Mouse (Mus musculus) liver, embryonic 13.5 days (tissue): Measurements from ENCODE around the gene Cpne4. TPM values are rescaled to one million over a fixed set of nuclear protein-coding genes. Genes with fewer than 3 reads are reported as not detected.
A peak's percentile ranks its signal among the peaks of the same experiment; 100 is the strongest.

ENCODE experiments used
- ATAC-seq: fragments of 200-750 bp; cut with Nextera tagmentation; 2 replicates; pipeline ENCODE4 v1.8.0; 2017; ENCODE audit warnings: low read depth, mild to moderate bottlenecking, moderate number of reproducible peaks, moderate library complexity
- DNase-seq: peaks from one replicate; pipeline ENCODE4 v3.0.0; 2022
- H3K27ac ChIP-seq: fragments of 300-500 bp; sonication (generic); 2 replicates; pipeline ENCODE4 v1.5.1; 2015; ENCODE audit warnings: moderate library complexity, mild to moderate bottlenecking, inconsistent platforms
- H3K27me3 ChIP-seq: fragments of 300-500 bp; sonication (generic); 2 replicates; pipeline ENCODE4 v1.6.1; 2015; ENCODE audit warnings: mild to moderate bottlenecking, inconsistent platforms
- H3K36me3 ChIP-seq: fragments of 300-500 bp; sonication (generic); 2 replicates; pipeline ENCODE4 v1.6.1; 2015; ENCODE audit warnings: mild to moderate bottlenecking, inconsistent platforms
- H3K4me1 ChIP-seq: fragments of 300-500 bp; sonication (generic); replicated peaks from 2 replicates; pipeline ENCODE4 v1.6.1; 2015; ENCODE audit warnings: inconsistent platforms
- H3K4me2 ChIP-seq: fragments of 300-500 bp; sonication (generic); 2 replicates; pipeline ENCODE4 v1.6.1; 2015; ENCODE audit warnings: inconsistent platforms, mild to moderate bottlenecking, moderate library complexity
- H3K4me3 ChIP-seq: fragments of 300-500 bp; sonication (generic); replicated peaks from 2 replicates; pipeline ENCODE4 v1.5.1; 2015; ENCODE audit warnings: mild to moderate bottlenecking, inconsistent platforms
- H3K9ac ChIP-seq: fragments of 300-500 bp; sonication (generic); 2 replicates; pipeline ENCODE4 v1.6.1; 2015; ENCODE audit warnings: mild to moderate bottlenecking, inconsistent platforms
- H3K9me3 ChIP-seq: fragments of 300-500 bp; sonication (generic); replicated peaks from 2 replicates; pipeline ENCODE4 v1.6.1; 2016; ENCODE audit warnings: inconsistent platforms
- WGBS: fragments of 180-500 bp; shearing (Covaris S2); methylation state at CpG from one replicate; pipeline ENCODE4 v1.1.7; 2015; ENCODE audit not compliant: insufficient replicate concordance; 5-methylcytosine and 5-hydroxymethylcytosine counted together
- polyA plus RNA-seq: library from polyadenylated mRNA; unstranded; fragments of >200 nt; fragmentation: Nextera tagmentation; extraction: Ambion mirVana; gene quantifications from 2 replicates; pipeline ENCODE4 v1.2.1, GENCODE M21; 2015

Gene Cpne4
- polyA plus RNA-seq, 1 experiment from 2014 or later: 0.12 TPM

GRCm38 (mm10) chr9:105048351-105048750 is 501.3 kb downstream of the Cpne4 start:
- Histone ChIP-seq H3K9me3 (no peaks in the 10 kb centered on the region), H3K4me2 (no peak overlapping the region), H3K9ac (no peak overlapping the region), H3K4me3 (no peak overlapping the region), H3K36me3 (no peaks in the 10 kb centered on the region), H3K27ac (no peak overlapping the region), H3K4me1 (no peaks in the 10 kb centered on the region), H3K27me3 (no peaks in the 10 kb centered on the region)
- ATAC-seq (no peak), DNase-seq (no peak)
- 63% methylated on average over 10 of the region's 10 CpGs for WGBS

- DNase-seq: no peak
- H3K4me3 ChIP-seq: no peak overlapping the region
- H3K9me3 ChIP-seq: no peaks in the 10 kb centered on the region
- 27% methylated on average over 2 of the region's 2 CpGs for WGBS
- ATAC-seq: no peak
- H3K4me1 ChIP-seq: peaks cover 11% of the 10 kb centered on the region
- H3K27ac ChIP-seq: no peak overlapping the region
- no peak overlapping the region for H3K9ac ChIP-seq
- no peak overlapping the region for H3K4me2 ChIP-seq
- H3K36me3 ChIP-seq: peaks cover under 1% of the 10 kb centered on the region; the same call in 1 of the 2 replicates
- no peaks in the 10 kb centered on the region for H3K27me3 ChIP-seq
Observed at GRCm38 (mm10) chr9:105049636-105050035, 502.6 kb downstream of the Cpne4 start.

- no peaks in the 10 kb centered on the region for H3K9me3 ChIP-seq
- peaks cover 5% of the 10 kb centered on the region; the same call in 1 of the 2 replicates for H3K36me3 ChIP-seq
- WGBS: 45% methylated on average over 2 of the region's 2 CpGs
- no peaks in the 10 kb centered on the region for H3K27me3 ChIP-seq
- DNase-seq: no peak
- H3K4me1 ChIP-seq: peaks cover 11% of the 10 kb centered on the region
- no peak overlapping the region for H3K4me2 ChIP-seq
- no peak overlapping the region for H3K9ac ChIP-seq
- H3K27ac ChIP-seq: no peak overlapping the region
- no peak for ATAC-seq
- no peak overlapping the region for H3K4me3 ChIP-seq
Observed at GRCm38 (mm10) chr9:105050257-105050656, 503.2 kb downstream of the Cpne4 start.

- WGBS: under 1% methylated on average over 31 of the region's 31 CpGs
Observed at GRCm38 (mm10) chr9:105053147-105053557, 506.1 kb downstream of the Cpne4 start, which contains the start of gene Mrpl3. TSS of gene Mrpl3 (plus strand) at chr9:105053239.

GRCm38 (mm10) chr9:105053812-105054211 is 506.7 kb downstream of the Cpne4 start:
- H3K4me1 ChIP-seq: peaks cover 11% of the 10 kb centered on the region
- H3K36me3 ChIP-seq: peaks cover 37% of the 10 kb centered on the region
- peak overlapping the region; percentile 94 for H3K4me3 ChIP-seq
- H3K9ac ChIP-seq: peak overlapping the region; percentile 93
- H3K27me3 ChIP-seq: no peaks in the 10 kb centered on the region
- 15% methylated on average over 4 of the region's 4 CpGs for WGBS
- ATAC-seq: no peak
- DNase-seq: no peak
- peak overlapping the region; percentile 49; the same call in 1 of the 2 replicates for H3K27ac ChIP-seq
- peak overlapping the region; percentile 74 for H3K4me2 ChIP-seq
- no peaks in the 10 kb centered on the region for H3K9me3 ChIP-seq

More at GRCm38 (mm10) chr9:105053147-105053557, 506.1 kb downstream of the Cpne4 start, which contains the start of gene Mrpl3:
- no peaks in the 10 kb centered on the region for H3K9me3 ChIP-seq
- DNase-seq (peak; percentile 63), ATAC-seq (peak; percentile 83)
- peaks cover 31% of the 10 kb centered on the region for H3K36me3 ChIP-seq
- H3K4me3 ChIP-seq: peak within 1 kb of the TSS; percentile 94
- peak within 1 kb of the TSS; percentile 93 for H3K9ac ChIP-seq
- H3K27me3 ChIP-seq: no peaks in the 10 kb centered on the region
- H3K27ac ChIP-seq: peak within 1 kb of the TSS; percentile 49; the same call in 1 of the 2 replicates
- H3K4me2 ChIP-seq: peak within 1 kb of the TSS; percentile 74
- H3K4me1 ChIP-seq: peaks cover 11% of the 10 kb centered on the region

GRCm38 (mm10) chr9:105069106-105069505 is 522.0 kb downstream of the Cpne4 start:
- Histone ChIP-seq H3K36me3 (peaks cover 69% of the 10 kb centered on the region), H3K4me3 (no peak overlapping the region), H3K9ac (no peak overlapping the region), H3K4me2 (no peak overlapping the region), H3K27ac (no peak overlapping the region), H3K4me1 (no peaks in the 10 kb centered on the region), H3K9me3 (no peaks in the 10 kb centered on the region), H3K27me3 (no peaks in the 10 kb centered on the region)
- 88% methylated on average over 10 of the region's 10 CpGs for WGBS
- ATAC-seq (no peak), DNase-seq (no peak)

- ATAC-seq (no peak), DNase-seq (no peak)
- Histone ChIP-seq H3K4me3 (no peak overlapping the region), H3K27ac (no peak overlapping the region), H3K36me3 (peaks cover 69% of the 10 kb centered on the region), H3K4me2 (no peak overlapping the region), H3K9me3 (no peaks in the 10 kb centered on the region), H3K4me1 (no peaks in the 10 kb centered on the region), H3K27me3 (no peaks in the 10 kb centered on the region), H3K9ac (no peak overlapping the region)
- WGBS: 70% methylated on average over 4 of the region's 4 CpGs
Observed at GRCm38 (mm10) chr9:105072991-105073748, 526.1 kb downstream of the Cpne4 start.

- no peak for ATAC-seq
Observed at GRCm38 (mm10) chr9:105074851-105075250, 527.8 kb downstream of the Cpne4 start.

GRCm38 (mm10) chr9:105076756-105077424 is 529.8 kb downstream of the Cpne4 start:
- no peak overlapping the region for H3K4me3 ChIP-seq
- ATAC-seq (no peak), DNase-seq (no peak)
- H3K9ac ChIP-seq: no peak overlapping the region
- H3K4me2 ChIP-seq: no peak overlapping the region
- 81% methylated on average over 13 of the region's 13 CpGs for WGBS
- H3K27me3 ChIP-seq: no peaks in the 10 kb centered on the region
- no peaks in the 10 kb centered on the region for H3K9me3 ChIP-seq
- H3K27ac ChIP-seq: no peak overlapping the region
- peaks cover 46% of the 10 kb centered on the region for H3K36me3 ChIP-seq
- H3K4me1 ChIP-seq: no peaks in the 10 kb centered on the region

More at GRCm38 (mm10) chr9:105074851-105075250, 527.8 kb downstream of the Cpne4 start:
- Histone ChIP-seq H3K27ac (no peak overlapping the region), H3K9ac (no peak overlapping the region), H3K4me2 (no peak overlapping the region), H3K9me3 (no peaks in the 10 kb centered on the region), H3K36me3 (peaks cover 58% of the 10 kb centered on the region), H3K4me3 (no peak overlapping the region), H3K27me3 (no peaks in the 10 kb centered on the region), H3K4me1 (no peaks in the 10 kb centered on the region)
- 79% methylated on average over 8 of the region's 8 CpGs for WGBS
- no peak for DNase-seq

- ATAC-seq (no peak), DNase-seq (no peak)
- H3K9ac ChIP-seq: no peak overlapping the region
- no peak overlapping the region for H3K4me2 ChIP-seq
- WGBS: 80% methylated on average over 4 of the region's 4 CpGs
- H3K4me3 ChIP-seq: no peak overlapping the region
- no peaks in the 10 kb centered on the region for H3K4me1 ChIP-seq
- no peaks in the 10 kb centered on the region for H3K27me3 ChIP-seq
- H3K36me3 ChIP-seq: peaks cover 31% of the 10 kb centered on the region
- H3K9me3 ChIP-seq: no peaks in the 10 kb centered on the region
- no peak overlapping the region for H3K27ac ChIP-seq
Observed at GRCm38 (mm10) chr9:105078460-105078859, 531.4 kb downstream of the Cpne4 start.

- WGBS: 73% methylated on average over 3 of the region's 3 CpGs
- Histone ChIP-seq H3K9ac (no peak overlapping the region), H3K9me3 (no peaks in the 10 kb centered on the region), H3K4me3 (no peak overlapping the region), H3K4me2 (no peak overlapping the region), H3K36me3 (peaks cover 16% of the 10 kb centered on the region), H3K27ac (no peak overlapping the region), H3K27me3 (no peaks in the 10 kb centered on the region), H3K4me1 (no peaks in the 10 kb centered on the region)
- DNase-seq (no peak), ATAC-seq (no peak)
Observed at GRCm38 (mm10) chr9:105080246-105080645, 533.2 kb downstream of the Cpne4 start.
